In the genomic region with DNA sequence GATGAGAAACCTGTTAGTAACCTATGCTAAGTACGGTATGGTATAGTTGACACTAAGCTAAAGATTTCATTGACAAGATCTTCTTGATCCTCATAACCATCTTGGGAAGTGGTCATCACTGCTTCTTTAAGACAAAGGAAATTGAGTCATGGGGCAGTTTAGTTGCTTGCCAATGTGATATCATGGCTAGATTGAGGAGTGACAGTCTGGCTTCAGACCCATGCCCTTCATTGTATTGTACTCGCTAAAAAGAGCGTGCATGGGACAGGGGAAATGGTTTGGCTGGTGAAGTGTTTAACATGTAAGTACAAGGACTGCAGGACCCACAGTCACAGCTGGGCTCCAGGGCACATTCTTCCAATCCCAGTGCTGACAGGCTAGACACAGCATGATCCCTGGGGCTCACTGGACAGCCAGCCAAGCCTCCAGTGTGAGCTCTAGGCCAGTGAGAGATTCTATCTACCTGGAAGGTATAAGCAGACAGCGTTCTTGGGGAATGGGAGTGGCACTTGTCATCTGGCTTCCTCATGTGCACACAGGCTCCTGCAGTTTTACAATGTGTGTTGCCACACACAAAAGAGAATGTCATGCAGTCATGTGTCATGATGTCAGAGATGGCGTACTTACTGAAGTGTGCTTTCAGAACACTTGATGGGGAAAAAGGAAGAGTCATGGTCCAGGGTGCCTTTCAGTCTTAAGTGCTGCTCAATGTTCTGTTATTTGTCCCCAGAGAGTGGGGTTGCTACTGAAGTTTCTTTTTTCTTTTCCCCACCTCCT, we compare ENCODE assay signal across 20 mouse cellular contexts. TPM values are rescaled to one million over a fixed set of nuclear protein-coding genes. Genes with fewer than 3 reads are reported as not detected.
DNase-seq lines count a peak whose midpoint lies in the region; ATAC-seq and TF ChIP-seq lines count a peak whose summit lies in the region.
"Had no signal": no experiment of that assay in that cellular context is flagged by ENCODE, and none has a peak within 500 bp of the region (broad histone marks: within the 10 kb centered on the region; RNA-seq: fewer than 3 reads in every experiment).

No protein-coding gene starts in this region.

- H3K4me1 ChIP-seq in lung, postnatal 0 days (ENCODE audit: insufficient read depth, low read depth, low read length), result no peaks in the 10 kb centered on the region
- H3K4me1 ChIP-seq in bone marrow macrophage, adult 2 months (ENCODE audit: control insufficient read depth, insufficient read depth, low read length), result peaks cover 35% of the 10 kb centered on the region
- peaks cover 64% of the 10 kb centered on the region for H3K4me1 ChIP-seq in megakaryocyte, embryonic 14.5 days
- 0 out of 2 replicates have a peak, but pooled peaks cover 6% of the 10 kb centered on the region for H3K4me1 ChIP-seq in hindbrain, postnatal 0 days (ENCODE audit: insufficient read depth, low read length)

- H3K4me2 ChIP-seq in lung, postnatal 0 days (replicated peaks; ENCODE audit: low read depth, low read length), result no peak overlapping the region
- H3K4me2 ChIP-seq in hindbrain, postnatal 0 days (ENCODE audit: low read depth, low read length), result no peak overlapping the region
- H3K4me2 ChIP-seq: forebrain, embryonic 12.5 days; heart, embryonic 15.5 days; neural tube, embryonic 15.5 days had no signal

- H3K27ac ChIP-seq in lung, postnatal 0 days (ENCODE audit: low read length), result no peak overlapping the region
- H3K27ac ChIP-seq in bone marrow macrophage, adult 2 months (ENCODE audit: insufficient read depth, low read depth, low read length), result peak overlapping the region; percentile 59
- no peak overlapping the region for H3K27ac ChIP-seq in hindbrain, postnatal 0 days
- H3K27ac ChIP-seq: forebrain, embryonic 12.5 days; heart, embryonic 15.5 days; midbrain, embryonic 10.5 days; neural tube, embryonic 15.5 days had no signal

- H3K4me3 ChIP-seq in lung, postnatal 0 days (ENCODE audit: low read depth, low read length), result no peak overlapping the region
- H3K4me3 ChIP-seq in bone marrow macrophage, adult 2 months (ENCODE audit: insufficient read depth, low read length), result no peak overlapping the region
- H3K4me3 ChIP-seq in megakaryocyte, embryonic 14.5 days (replicated peaks), result peak overlapping the region; percentile 86
- no peak overlapping the region for H3K4me3 ChIP-seq in hindbrain, postnatal 0 days (ENCODE audit: low read length)
- H3K4me3 ChIP-seq: forebrain, embryonic 12.5 days; heart, embryonic 15.5 days; midbrain, embryonic 10.5 days; neural tube, embryonic 15.5 days had no signal

- H3K36me3 ChIP-seq in lung, postnatal 0 days (ENCODE audit: insufficient read depth, low read length), result no peaks in the 10 kb centered on the region
- peaks cover 18% of the 10 kb centered on the region for H3K36me3 ChIP-seq in megakaryocyte, embryonic 14.5 days (replicated peaks; ENCODE audit: low read length)
- no peaks in the 10 kb centered on the region for H3K36me3 ChIP-seq in hindbrain, postnatal 0 days (ENCODE audit: insufficient read depth, low read length)
- H3K36me3 ChIP-seq: forebrain, embryonic 12.5 days; heart, embryonic 15.5 days; midbrain, embryonic 10.5 days; neural tube, embryonic 15.5 days had no signal

- TF ChIP-seq POLR2A in bone marrow macrophage, adult 2 months (IDR thresholded peaks at IDR 0.05; ENCODE audit: borderline replicate concordance, low read depth, low read length), result no peak

- no peak for TF ChIP-seq CTCF in lung, postnatal 0 days (IDR thresholded peaks at IDR 0.05)
- TF ChIP-seq CTCF in bone marrow macrophage, adult 2 months (IDR thresholded peaks at IDR 0.05; ENCODE audit: low read depth, low read length), result no peak
- TF ChIP-seq CTCF in hindbrain, postnatal 0 days (IDR thresholded peaks at IDR 0.05; ENCODE audit: low read depth), result no peak

- intact Hi-C loops in left cerebral cortex, postnatal 25 days (cut with DNase I), result no loop called here
- intact Hi-C loops in gastrocnemius, postnatal 36 days (cut with DNase I), result no loop called here

- no peak overlapping the region for H3K9ac ChIP-seq in lung, postnatal 0 days (replicated peaks; ENCODE audit: low read depth)
- no peak overlapping the region for H3K9ac ChIP-seq in hindbrain, postnatal 0 days (replicated peaks; ENCODE audit: low read length)
- H3K9ac ChIP-seq: forebrain, embryonic 12.5 days; heart, embryonic 15.5 days; neural tube, embryonic 15.5 days had no signal

- peak; percentile 88 for TF ChIP-seq EP300 in lung, postnatal 0 days (IDR thresholded peaks at IDR 0.05)

- WGBS in lung, postnatal 0 days, result 62% methylated on average over 5 of the region's 5 CpGs
- 59% methylated on average over 5 of the region's 5 CpGs for WGBS in hindbrain, postnatal 0 days

- no peaks in the 10 kb centered on the region for H3K9me3 ChIP-seq in lung, postnatal 0 days (ENCODE audit: low read length)
- H3K9me3 ChIP-seq in megakaryocyte, embryonic 14.5 days, result no peaks in the 10 kb centered on the region
- no peaks in the 10 kb centered on the region for H3K9me3 ChIP-seq in hindbrain, postnatal 0 days (ENCODE audit: low read length)
- H3K9me3 ChIP-seq: forebrain, embryonic 12.5 days; heart, embryonic 15.5 days; midbrain, embryonic 10.5 days; neural tube, embryonic 15.5 days had no signal

- DNase-seq in lung, postnatal 0 days (ENCODE audit: low spot score), result peak; percentile 66
- no peak for DNase-seq in lung, postnatal 10 days
- no peak for DNase-seq in hindbrain, postnatal 0 days (ENCODE audit: low spot score)
- DNase-seq in left cerebral cortex, postnatal 25 days (ENCODE audit: low spot score in 2 of 2), result no peak
- no peak for DNase-seq in gastrocnemius, postnatal 36 days
- DNase-seq: adrenal gland, postnatal 14 days; embryo, embryonic 11 days; kidney, adult 9 months; kidney, postnatal 36 days; liver; lung, adult 2 months; retina, postnatal 1 day; thymus, postnatal 4 days had no signal

- peak; percentile 74 for ATAC-seq in lung, postnatal 0 days
- no peak for ATAC-seq in hindbrain, postnatal 0 days
- ATAC-seq: inflammation-experienced regulatory T-cells, adult 6 months had no signal

- H3K27me3 ChIP-seq in lung, postnatal 0 days (replicated peaks; ENCODE audit: insufficient read depth, low read length), result no peaks in the 10 kb centered on the region
- H3K27me3 ChIP-seq in megakaryocyte, embryonic 14.5 days (replicated peaks), result no peaks in the 10 kb centered on the region
- no peaks in the 10 kb centered on the region for H3K27me3 ChIP-seq in hindbrain, postnatal 0 days (ENCODE audit: insufficient read depth, low read length)
- H3K27me3 ChIP-seq: forebrain, embryonic 12.5 days; heart, embryonic 15.5 days; neural tube, embryonic 15.5 days had no signal

RNA-seq across cellular contexts. Expression of gene Rnf150, which starts 54.6 kb away (rescaled TPM):
- 1.7 and 2.3 TPM in 2 replicates for polyA plus RNA-seq in lung, postnatal 0 days (2015; fragmentation: Nextera tagmentation; extraction: Ambion mirVana)
- polyA plus RNA-seq in bone marrow macrophage, adult 2 months (2012; ENCODE audit: insufficient read depth, insufficient read length, missing spikeins), result 38.9 and 44.9 TPM in 2 replicates
- 0.58 and 0.97 TPM in 2 replicates for polyA plus RNA-seq in megakaryocyte, embryonic 14.5 days (2012; ENCODE audit: insufficient read depth, low replicate concordance)
- 9.4 and 9.9 TPM in 2 replicates for total RNA-seq in hindbrain, postnatal 0 days (2014; rRNA removed)
- polyA plus RNA-seq in hindbrain, postnatal 0 days (2015; fragmentation: Nextera tagmentation; extraction: Ambion mirVana), result 1.7 and 1.9 TPM in 2 replicates
- total RNA-seq in left cerebral cortex, postnatal 25 days (2021), result 10 to 100 TPM; 41.3 to 47.5 TPM
- 10 to 100 TPM; 19.7 to 24.2 TPM for total RNA-seq in gastrocnemius, postnatal 36 days (2021)
- polyA plus RNA-seq: inflammation-experienced regulatory T-cells, adult 6 months had no signal

Comparison
In these comparisons a context has a peak if more than half of its experiments do, and no peak if none do; other contexts are left out.
1. RNA of gene Rnf150, which starts 54.6 kb away (polyA plus RNA-seq): 38.9 to 44.9 TPM in bone marrow macrophage, adult 2 months; 1.7 to 1.9 TPM in hindbrain, postnatal 0 days, 1.7 to 2.3 TPM in lung, postnatal 0 days and 0.58 to 0.97 TPM in megakaryocyte, embryonic 14.5 days; every median in the first group is over 10 times any median in the second.